Mouse (Mus musculus) liver, postnatal 0 days (tissue): ENCODE measurements at regions not wholly inside any gene's neighbourhood (a gene's known extent, or its start where the extent isn't known, plus 50 kb on each side); places are given as distances from the start of the nearest gene placed in this dataset.
"Not testable (repeated sequence)": the region's sequence is repeated elsewhere in the genome, so short reads cannot be mapped to it uniquely, and the experiment has no call there.

Experiments
- ATAC-seq: fragments of 200-750 bp; cut with Nextera tagmentation; 2 replicates; pipeline ENCODE4 v1.8.0; 2017; ENCODE audit warnings: mild to moderate bottlenecking, moderate library complexity
- DNase-seq: peaks from one replicate; pipeline ENCODE4 v3.0.0-alpha.2; 2016
- H3K27ac ChIP-seq: fragments of 300-500 bp; sonication (generic); 2 replicates; pipeline ENCODE4 v1.5.1; 2014; ENCODE audit warnings: antibody characterized with exemption, moderate library complexity, mild to moderate bottlenecking, low read depth
- H3K27me3 ChIP-seq: fragments of 300-500 bp; sonication (generic); 2 replicates; pipeline ENCODE4 v1.6.1; 2014; ENCODE audit warnings: low read length, control low read depth, mixed read lengths; ENCODE audit not compliant: insufficient read depth
- H3K36me3 ChIP-seq: fragments of 300-500 bp; sonication (generic); replicated peaks from 2 replicates; pipeline ENCODE4 v1.6.1; 2014; ENCODE audit warnings: mild to moderate bottlenecking, control low read depth, low read length, moderate library complexity, mixed read lengths; ENCODE audit not compliant: insufficient read depth
- H3K4me1 ChIP-seq: fragments of 300-500 bp; sonication (generic); 2 replicates; pipeline ENCODE4 v1.6.1; 2014; ENCODE audit warnings: antibody characterized with exemption, mild to moderate bottlenecking, control low read depth; ENCODE audit not compliant: insufficient read depth
- H3K4me2 ChIP-seq: fragments of 300-500 bp; sonication (generic); 2 replicates; pipeline ENCODE4 v1.6.1; 2014; ENCODE audit warnings: low read depth, mild to moderate bottlenecking, low read length, moderate library complexity, mixed read lengths
- H3K4me3 ChIP-seq: fragments of 300-500 bp; sonication (generic); 2 replicates; pipeline ENCODE4 v1.5.1; 2014; ENCODE audit warnings: low read depth, low read length
- H3K9ac ChIP-seq: fragments of 300-500 bp; sonication (generic); replicated peaks from 2 replicates; pipeline ENCODE4 v1.6.1; 2014; ENCODE audit warnings: mild to moderate bottlenecking, moderate library complexity
- H3K9me3 ChIP-seq: fragments of 300-500 bp; sonication (generic); 2 replicates; pipeline ENCODE4 v1.6.1; 2016; ENCODE audit warnings: mild to moderate bottlenecking, control low read depth, low read length, mixed read lengths
- CTCF ChIP-seq: sonication (generic); IDR thresholded peaks from 2 replicates; pipeline ENCODE4 v1.5.1; 2016; ENCODE audit warnings: antibody characterized with exemption, low read depth
- EP300 ChIP-seq: IDR thresholded peaks from 2 replicates; pipeline ENCODE4 v1.6.1; 2016; ENCODE audit warnings: antibody characterized with exemption, low read depth, mild to moderate bottlenecking
- WGBS: fragments of 180-500 bp; shearing (Covaris S2); extraction: QIAGEN DNeasy Blood & Tissue Kit; methylation state at CpG from one replicate; pipeline ENCODE4 v1.1.7; 2014; ENCODE audit not compliant: insufficient replicate concordance; 5-methylcytosine and 5-hydroxymethylcytosine counted together

GRCm38 (mm10) chr2:171592315-171592714 is 451.0 kb downstream of the Cbln4 start:
- Histone ChIP-seq H3K27me3 (no peaks in the 10 kb centered on the region), H3K4me3 (no peak overlapping the region), H3K9ac (no peak overlapping the region), H3K36me3 (no peaks in the 10 kb centered on the region), H3K27ac (no peak overlapping the region), H3K9me3 (no peaks in the 10 kb centered on the region), H3K4me2 (no peak overlapping the region), H3K4me1 (no peaks in the 10 kb centered on the region)
- ATAC-seq (no peak), DNase-seq (no peak)
- TF ChIP-seq CTCF: no peak
- no peak for TF ChIP-seq EP300
- WGBS: 74% methylated on average over 6 of the region's 6 CpGs

- Histone ChIP-seq H3K9ac (no peak overlapping the region), H3K36me3 (no peaks in the 10 kb centered on the region), H3K9me3 (no peaks in the 10 kb centered on the region), H3K27ac (no peak overlapping the region), H3K4me2 (no peak overlapping the region), H3K4me1 (no peaks in the 10 kb centered on the region), H3K27me3 (no peaks in the 10 kb centered on the region), H3K4me3 (no peak overlapping the region)
- TF ChIP-seq CTCF (no peak), EP300 (no peak)
- WGBS: 60% methylated on average over 4 of the region's 4 CpGs
- DNase-seq: no peak
- ATAC-seq: no peak
These were observed 455.1 kb downstream of the Cbln4 start for GRCm38 (mm10) chr2:171588158-171588557.

- DNase-seq (no peak), ATAC-seq (no peak)
- no peaks in the 10 kb centered on the region for H3K27me3 ChIP-seq
- 82% methylated on average over 9 of the region's 9 CpGs for WGBS
- H3K4me3 ChIP-seq: no peak overlapping the region
- H3K36me3 ChIP-seq: no peaks in the 10 kb centered on the region
- H3K9me3 ChIP-seq: no peaks in the 10 kb centered on the region
- TF ChIP-seq EP300 (no peak), CTCF (no peak)
- H3K4me2 ChIP-seq: no peak overlapping the region
- no peaks in the 10 kb centered on the region for H3K4me1 ChIP-seq
- no peak overlapping the region for H3K27ac ChIP-seq
- H3K9ac ChIP-seq: no peak overlapping the region
These were observed 455.6 kb downstream of the Cbln4 start for GRCm38 (mm10) chr2:171587635-171588034.

- H3K27ac ChIP-seq: no peak overlapping the region
- no peaks in the 10 kb centered on the region for H3K36me3 ChIP-seq
- no peak overlapping the region for H3K9ac ChIP-seq
- no peak overlapping the region for H3K4me2 ChIP-seq
- TF ChIP-seq CTCF (no peak), EP300 (no peak)
- H3K9me3 ChIP-seq: no peaks in the 10 kb centered on the region
- no peaks in the 10 kb centered on the region for H3K4me1 ChIP-seq
- ATAC-seq (no peak), DNase-seq (no peak)
- WGBS: 86% methylated on average over 4 of the region's 4 CpGs
- no peak overlapping the region for H3K4me3 ChIP-seq
- no peaks in the 10 kb centered on the region for H3K27me3 ChIP-seq
These were observed 456.4 kb downstream of the Cbln4 start for GRCm38 (mm10) chr2:171586853-171587220.

- no peak overlapping the region for H3K27ac ChIP-seq
- no peak for TF ChIP-seq EP300
- no peak for TF ChIP-seq CTCF
- H3K36me3 ChIP-seq: no peaks in the 10 kb centered on the region
- DNase-seq (no peak), ATAC-seq (no peak)
- no peak overlapping the region for H3K9ac ChIP-seq
- WGBS: 77% methylated on average over 6 of the region's 6 CpGs
- no peaks in the 10 kb centered on the region for H3K4me1 ChIP-seq
- H3K4me2 ChIP-seq: no peak overlapping the region
- H3K9me3 ChIP-seq: no peaks in the 10 kb centered on the region
- H3K4me3 ChIP-seq: no peak overlapping the region
- no peaks in the 10 kb centered on the region for H3K27me3 ChIP-seq
These were observed 456.9 kb downstream of the Cbln4 start for GRCm38 (mm10) chr2:171586217-171586852.

GRCm38 (mm10) chr2:171574360-171574759 is 468.9 kb downstream of the Cbln4 start:
- no peak overlapping the region for H3K4me3 ChIP-seq
- ATAC-seq (no peak), DNase-seq (no peak)
- WGBS: 53% methylated on average over 3 of the region's 3 CpGs
- H3K36me3 ChIP-seq: no peaks in the 10 kb centered on the region
- no peak overlapping the region for H3K9ac ChIP-seq
- TF ChIP-seq CTCF: no peak
- TF ChIP-seq EP300: no peak
- H3K9me3 ChIP-seq: peaks cover 5% of the 10 kb centered on the region; the same call in 1 of the 2 replicates
- H3K27ac ChIP-seq: no peak overlapping the region
- no peak overlapping the region for H3K4me2 ChIP-seq
- no peaks in the 10 kb centered on the region for H3K4me1 ChIP-seq
- no peaks in the 10 kb centered on the region for H3K27me3 ChIP-seq

- no peaks in the 10 kb centered on the region for H3K36me3 ChIP-seq
- no peak overlapping the region for H3K4me2 ChIP-seq
- no peak for TF ChIP-seq CTCF
- no peak for TF ChIP-seq EP300
- DNase-seq (no peak), ATAC-seq (no peak)
- H3K27me3 ChIP-seq: no peaks in the 10 kb centered on the region
- no peak overlapping the region for H3K27ac ChIP-seq
- H3K4me1 ChIP-seq: no peaks in the 10 kb centered on the region
- 85% methylated on average over 5 of the region's 5 CpGs for WGBS
- H3K9ac ChIP-seq: no peak overlapping the region
- H3K4me3 ChIP-seq: no peak overlapping the region
- no peaks in the 10 kb centered on the region for H3K9me3 ChIP-seq
These were observed 480.6 kb downstream of the Cbln4 start for GRCm38 (mm10) chr2:171562656-171563055.

- not testable (repeated sequence) for H3K9me3 ChIP-seq, DNase-seq, H3K4me1 ChIP-seq, H3K27ac ChIP-seq, H3K27me3 ChIP-seq, H3K36me3 ChIP-seq, H3K9ac ChIP-seq, H3K4me3 ChIP-seq, H3K4me2 ChIP-seq, ATAC-seq
- 73% methylated on average over 18 of the region's 18 CpGs for WGBS
These were observed 500.5 kb downstream of the Cbln4 start for GRCm38 (mm10) chr2:171542768-171543167.
